In the genomic region with DNA sequence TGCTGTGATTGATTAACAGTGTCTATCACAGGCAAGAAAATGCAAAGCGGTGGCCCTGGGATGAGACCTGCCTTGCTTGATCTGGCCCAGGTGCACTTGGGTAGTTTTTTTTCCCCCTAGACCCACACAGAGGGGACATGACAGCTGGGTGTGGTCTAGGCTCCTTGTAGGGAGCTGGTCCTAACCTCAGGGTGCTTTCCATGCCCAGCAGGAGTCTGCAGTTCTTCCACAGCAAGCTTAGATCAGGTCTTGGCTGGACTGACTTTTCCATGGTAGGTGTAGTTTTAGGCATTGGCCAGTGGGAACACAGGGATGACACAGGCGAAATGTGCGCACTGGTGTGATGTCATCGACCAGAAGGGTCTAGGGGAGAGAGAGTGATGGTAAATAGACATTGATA, we compare ENCODE assay signal across 15 mouse cellular contexts.
"Had no signal": no experiment of that assay in that cellular context is flagged by ENCODE, and none has a peak within 500 bp of the region (broad histone marks: within the 10 kb centered on the region; RNA-seq: fewer than 3 reads in every experiment).

No protein-coding gene starts in this region.

- H3K9me3 ChIP-seq: midbrain, embryonic 10.5 days; midbrain, embryonic 12.5 days; neural tube, embryonic 13.5 days; neural tube, embryonic 15.5 days; stomach, embryonic 15.5 days had no signal

- H3K27me3 ChIP-seq: midbrain, embryonic 12.5 days; neural tube, embryonic 13.5 days; neural tube, embryonic 15.5 days; stomach, embryonic 15.5 days had no signal

- H3K36me3 ChIP-seq: midbrain, embryonic 10.5 days; midbrain, embryonic 12.5 days; neural tube, embryonic 13.5 days; neural tube, embryonic 15.5 days; stomach, embryonic 15.5 days had no signal

- DNase-seq: lung, adult 18-20 months; lung, embryonic 14.5 days; lung, postnatal 10 days; lung, postnatal 4 days; midbrain, embryonic 14.5 days; right cerebral cortex, postnatal 14 days; thymus, adult 2 months; thymus, postnatal 25 days; thymus, postnatal 4 days had no signal

- H3K4me3 ChIP-seq: midbrain, embryonic 10.5 days; midbrain, embryonic 12.5 days; myocyte; neural tube, embryonic 13.5 days; neural tube, embryonic 15.5 days; stomach, embryonic 15.5 days had no signal
